Mouse (Mus musculus) kidney, postnatal 0 days (tissue): ENCODE measurements around the gene Mast4. TPM values are rescaled to one million over a fixed set of nuclear protein-coding genes. Genes with fewer than 3 reads are reported as not detected.

Experiments used
- ATAC-seq: fragments of 200-750 bp; cut with Nextera tagmentation; replicated peaks from 2 replicates; pipeline ENCODE4 v1.8.0; 2017; ENCODE audit warnings: low read depth, moderate number of reproducible peaks, moderate TSS enrichment, moderate library complexity; ENCODE audit not compliant: low FRiP score
- DNase-seq: peaks from one replicate; pipeline ENCODE4 v3.0.0-alpha.2; 2016; ENCODE audit warnings: low spot score
- H3K27ac ChIP-seq: fragments of 300-500 bp; sonication (generic); 2 replicates; pipeline ENCODE4 v1.5.1; 2014; ENCODE audit warnings: mild to moderate bottlenecking
- H3K27me3 ChIP-seq: fragments of 300-500 bp; sonication (generic); 2 replicates; pipeline ENCODE4 v1.6.1; 2014; ENCODE audit warnings: low read length, mixed read lengths; ENCODE audit not compliant: insufficient read depth
- H3K36me3 ChIP-seq: fragments of 300-500 bp; sonication (generic); 2 replicates; pipeline ENCODE4 v1.6.1; 2014; ENCODE audit warnings: low read length, mixed read lengths; ENCODE audit not compliant: insufficient read depth
- H3K4me1 ChIP-seq: fragments of 300-500 bp; sonication (generic); replicated peaks from 2 replicates; pipeline ENCODE4 v1.6.1; 2014; ENCODE audit warnings: antibody characterized with exemption, low read length, mixed read lengths; ENCODE audit not compliant: insufficient read depth
- H3K4me2 ChIP-seq: fragments of 300-500 bp; sonication (generic); 2 replicates; pipeline ENCODE4 v1.6.1; 2014; ENCODE audit warnings: mild to moderate bottlenecking, low read length, moderate library complexity, mixed read lengths
- H3K4me3 ChIP-seq: fragments of 300-500 bp; sonication (generic); replicated peaks from 2 replicates; pipeline ENCODE4 v1.5.1; 2014; ENCODE audit warnings: low read depth, low read length
- H3K9ac ChIP-seq: fragments of 300-500 bp; sonication (generic); 2 replicates; pipeline ENCODE4 v1.6.1; 2014; ENCODE audit warnings: low read depth, low read length
- H3K9me3 ChIP-seq: fragments of 300-500 bp; sonication (generic); replicated peaks from 2 replicates; pipeline ENCODE4 v1.6.1; 2016; ENCODE audit warnings: low read length, inconsistent platforms, mixed read lengths
- CTCF ChIP-seq: IDR thresholded peaks from 2 replicates; pipeline ENCODE4 v1.5.1; 2016; ENCODE audit warnings: antibody characterized with exemption, low read depth, mild to moderate bottlenecking, moderate library complexity
- WGBS: fragments of 180-500 bp; shearing (Covaris S2); extraction: QIAGEN DNeasy Blood & Tissue Kit; methylation state at CpG from one replicate; pipeline ENCODE4 v1.1.7; 2014; 5-methylcytosine and 5-hydroxymethylcytosine counted together
- polyA plus RNA-seq: library from polyadenylated mRNA; unstranded; fragments of >200 nt; fragmentation: Nextera tagmentation; extraction: Ambion mirVana; gene quantifications from 2 replicates; pipeline ENCODE4 v1.2.1, GENCODE M21; 2015

The Mast4 gene
- polyA plus RNA-seq, 1 experiment from 2014 or later = 10.6 TPM

GRCm38 (mm10) chr13:103344749-103345148, 10.5 kb upstream of the Mast4 start:
- H3K27ac ChIP-seq = no peak overlapping the region
- H3K36me3 ChIP-seq = no peaks in the 10 kb centered on the region
- H3K4me1 ChIP-seq = no peaks in the 10 kb centered on the region
- no peak overlapping the region for H3K9ac ChIP-seq
- H3K4me3 ChIP-seq = no peak overlapping the region
- no peaks in the 10 kb centered on the region for H3K27me3 ChIP-seq
- WGBS = 96% methylated on average over 8 of the region's 8 CpGs
- TF ChIP-seq CTCF = no peak
- DNase-seq (no peak), ATAC-seq (no peak)
- H3K9me3 ChIP-seq = no peaks in the 10 kb centered on the region
- H3K4me2 ChIP-seq = no peak overlapping the region

DNA sequence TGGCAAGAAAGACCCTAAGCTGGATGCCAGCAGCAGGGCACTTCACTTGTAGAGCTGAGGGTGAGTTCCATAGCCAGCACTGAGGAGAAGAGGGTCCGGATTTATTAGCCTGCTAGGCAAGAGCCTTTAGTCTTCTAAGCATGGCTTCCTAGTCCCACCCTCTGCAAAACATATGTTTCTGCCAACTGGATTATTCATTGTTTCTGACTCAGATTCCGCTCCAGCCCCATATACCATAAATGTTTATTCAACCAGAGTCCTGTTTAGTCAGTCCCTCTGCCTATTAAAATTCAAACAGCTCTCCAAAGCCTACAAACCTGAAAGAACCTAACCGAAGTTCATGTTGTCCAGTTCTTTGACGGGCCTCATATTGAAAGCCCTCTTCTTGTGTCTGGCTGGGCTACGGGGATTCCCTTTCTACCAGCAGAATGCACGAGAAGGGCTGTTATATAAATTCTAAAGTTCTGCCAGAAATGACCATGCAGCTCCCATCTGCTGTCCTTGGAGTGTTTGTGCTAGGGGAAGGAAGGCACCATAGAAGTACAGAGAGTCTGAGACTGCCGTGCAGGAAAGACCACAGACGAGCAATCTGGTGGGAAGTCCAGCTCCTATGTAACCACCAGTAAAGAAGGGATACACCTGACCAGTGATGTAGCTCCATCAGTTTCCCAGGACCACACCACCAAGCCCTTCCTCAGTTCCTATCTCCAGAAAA, 9.9 kb upstream of the Mast4 start:
- no peak for TF ChIP-seq CTCF
- ATAC-seq = no peak
- no peak overlapping the region for H3K27ac ChIP-seq
- 76% methylated on average over 8 of the region's 8 CpGs for WGBS
- no peak overlapping the region for H3K9ac ChIP-seq
- no peaks in the 10 kb centered on the region for H3K9me3 ChIP-seq
- no peak overlapping the region for H3K4me2 ChIP-seq
- H3K4me3 ChIP-seq = no peak overlapping the region
- DNase-seq = no peak
- no peaks in the 10 kb centered on the region for H3K4me1 ChIP-seq
- no peaks in the 10 kb centered on the region for H3K36me3 ChIP-seq
- no peaks in the 10 kb centered on the region for H3K27me3 ChIP-seq

DNA sequence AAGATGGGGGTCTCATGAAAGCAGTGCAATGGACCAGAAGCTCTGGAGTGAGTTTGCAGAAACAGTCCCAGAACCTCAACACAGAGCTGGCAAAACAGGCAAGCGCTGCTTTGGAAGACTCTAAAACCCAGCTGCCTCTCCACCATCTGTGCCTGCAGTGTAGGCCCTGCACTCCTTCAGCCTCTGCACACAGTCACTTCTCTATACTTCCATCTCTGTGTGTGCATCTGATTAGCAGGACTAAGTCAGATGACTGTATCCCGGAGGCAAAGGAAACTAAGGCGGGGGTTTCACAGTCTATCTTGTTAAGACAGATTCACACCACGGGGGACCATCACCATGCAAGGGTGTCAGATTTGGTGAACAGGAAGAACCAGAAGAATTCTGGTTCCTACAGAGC, 6.7 kb upstream of the Mast4 start:
- TF ChIP-seq CTCF = no peak
- WGBS = 90% methylated on average over 4 of the region's 4 CpGs

DNA sequence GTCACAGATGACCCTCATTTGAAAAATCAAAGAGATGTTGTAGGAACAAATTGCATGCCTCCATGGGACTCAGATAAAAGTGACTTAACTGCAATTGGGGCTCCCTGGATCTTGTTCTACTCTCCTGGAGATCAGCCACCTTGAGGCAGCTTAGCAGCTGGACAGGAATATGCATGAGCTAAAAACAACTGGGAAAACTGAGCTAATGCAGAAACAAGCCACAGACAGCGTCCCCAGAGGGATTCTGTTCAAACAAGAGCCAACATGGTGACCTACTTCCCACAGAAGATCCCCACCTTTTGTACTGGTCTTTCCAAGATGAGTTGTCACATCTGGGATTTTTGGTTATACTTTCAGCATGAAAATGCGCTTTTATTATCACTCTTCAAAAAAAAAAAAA, 4.3 kb upstream of the Mast4 start:
- H3K4me3 ChIP-seq = no peak overlapping the region
- peaks cover 6% of the 10 kb centered on the region; the same call in 1 of the 2 replicates for H3K27me3 ChIP-seq
- 93% methylated on average over 2 of the region's 2 CpGs for WGBS
- H3K4me1 ChIP-seq = peaks cover 9% of the 10 kb centered on the region; the same call in 1 of the 2 replicates
- H3K27ac ChIP-seq = no peak overlapping the region
- no peak for ATAC-seq
- no peak for DNase-seq
- no peaks in the 10 kb centered on the region for H3K36me3 ChIP-seq
- H3K9me3 ChIP-seq = no peaks in the 10 kb centered on the region
- no peak for TF ChIP-seq CTCF
- no peak overlapping the region for H3K9ac ChIP-seq
- H3K4me2 ChIP-seq = no peak overlapping the region

More for the DNA sequence above, 6.7 kb upstream of the Mast4 start:
- H3K27ac ChIP-seq = no peak overlapping the region
- H3K9me3 ChIP-seq = no peaks in the 10 kb centered on the region
- ATAC-seq (no peak), DNase-seq (no peak)
- H3K4me1 ChIP-seq = no peaks in the 10 kb centered on the region
- no peak overlapping the region for H3K4me3 ChIP-seq
- no peaks in the 10 kb centered on the region for H3K27me3 ChIP-seq
- no peak overlapping the region for H3K9ac ChIP-seq
- H3K36me3 ChIP-seq = no peaks in the 10 kb centered on the region
- no peak overlapping the region for H3K4me2 ChIP-seq

GRCm38 (mm10) chr13:103336237-103336636, 1.9 kb upstream of the Mast4 start:
- H3K4me2 ChIP-seq = no peak overlapping the region
- no peaks in the 10 kb centered on the region for H3K36me3 ChIP-seq
- H3K9ac ChIP-seq = no peak overlapping the region
- WGBS = 45% methylated on average over 5 of the region's 5 CpGs
- no peak for DNase-seq
- no peak for ATAC-seq
- H3K9me3 ChIP-seq = no peaks in the 10 kb centered on the region
- peaks cover 13% of the 10 kb centered on the region; the same call in 1 of the 2 replicates for H3K4me1 ChIP-seq
- TF ChIP-seq CTCF = no peak
- H3K27me3 ChIP-seq = peaks cover 6% of the 10 kb centered on the region; the same call in 1 of the 2 replicates
- H3K4me3 ChIP-seq = no peak overlapping the region
- no peak overlapping the region for H3K27ac ChIP-seq

DNA sequence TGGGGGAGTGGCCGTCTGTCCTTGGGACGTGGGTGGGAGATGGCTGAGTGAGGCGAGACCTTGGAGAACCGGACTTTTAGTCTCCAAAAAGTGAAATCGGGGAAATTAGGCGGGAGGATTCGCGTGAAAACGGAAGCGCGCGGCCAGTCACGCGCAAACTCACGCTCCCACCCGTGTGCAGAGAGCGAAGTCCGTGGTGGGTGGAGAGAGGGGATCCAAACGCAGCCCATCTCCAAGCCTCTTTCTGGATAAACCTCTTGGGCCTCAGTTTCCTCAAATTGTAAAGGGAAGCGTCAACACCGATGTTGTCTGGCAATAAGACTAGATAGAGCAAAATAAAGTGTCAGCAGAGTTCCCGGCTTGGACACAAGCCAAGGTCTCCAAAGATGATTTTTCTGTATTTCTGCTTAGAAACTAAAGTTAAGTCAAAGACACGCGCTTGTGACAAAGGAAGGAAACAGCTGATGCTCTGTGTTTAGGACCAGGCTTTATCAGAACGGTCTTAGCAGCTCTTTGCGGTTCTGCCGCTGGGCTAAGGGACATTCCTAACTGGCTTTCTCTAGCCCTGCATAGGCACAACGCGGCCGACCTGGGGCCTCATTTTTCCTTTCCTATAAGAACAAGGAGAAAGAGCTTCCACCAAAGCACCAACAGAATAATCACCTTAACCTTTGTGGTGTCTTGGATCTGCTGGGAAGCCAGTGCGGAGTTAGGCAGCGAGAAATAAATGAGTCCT, 594 bp upstream of the Mast4 start:
- no peak for ATAC-seq

More for the DNA sequence above, 594 bp upstream of the Mast4 start:
- 2% methylated on average over 32 of the region's 32 CpGs for WGBS
- H3K27ac ChIP-seq = no peak overlapping the region
- H3K9ac ChIP-seq = peak overlapping the region; percentile 58
- no peak for TF ChIP-seq CTCF
- peaks cover 13% of the 10 kb centered on the region; the same call in 1 of the 2 replicates for H3K4me1 ChIP-seq
- peak; percentile 45 for DNase-seq
- peak overlapping the region; percentile 98 for H3K4me2 ChIP-seq
- no peaks in the 10 kb centered on the region for H3K36me3 ChIP-seq
- peak overlapping the region; percentile 64 for H3K4me3 ChIP-seq
- H3K27me3 ChIP-seq = peaks cover 6% of the 10 kb centered on the region; the same call in 1 of the 2 replicates
- H3K9me3 ChIP-seq = no peaks in the 10 kb centered on the region
